Mouse (Mus musculus): ENCODE data around the gene Was. TPM values are rescaled to one million over a fixed set of nuclear protein-coding genes. Genes with fewer than 3 reads are reported as not detected.

Gene Was
- polyA plus RNA-seq (2021; fragmentation: Nextera tagmentation), result 0.25 and 0.46 TPM in 2 replicates
- long read RNA-seq, experiment 1, partial matches to known transcripts, result 0 of 2 reads
- long read RNA-seq, experiment 1, other reads (novel, unspliced or antisense), result 0 of 2 reads
- long read RNA-seq, experiment 2, result 0 reads

GRCm38 (mm10) chrX:8090346-8090953 is at the start of gene Was:
TSS of gene Was (minus strand) at chrX:8090498.

GRCm38 (mm10) chrX:8132017-8132976 is 42.0 kb upstream of the Was start, which contains the start of gene Wdr13:
TSS of gene Wdr13 (minus strand) at chrX:8132892.

GRCm38 (mm10) chrX:8074430-8075014 is 15.8 kb downstream of the Was start, which contains the start of gene Suv39h1:
TSS of gene Suv39h1 (minus strand) at chrX:8074760.

Other genes starting within 250 kb of the Was start
- 6.5 and 37.5 TPM in 2 replicates for gene Otud5, start 249.1 kb downstream of the Was start, polyA plus RNA-seq (2021; fragmentation: Nextera tagmentation)
- gene Pim2, start 212.2 kb downstream of the Was start, polyA plus RNA-seq (2021; fragmentation: Nextera tagmentation), result 34.2 and 39.8 TPM in 2 replicates
- gene Slc35a2, start 206.5 kb downstream of the Was start, polyA plus RNA-seq (2021; fragmentation: Nextera tagmentation), result 17.0 and 19.7 TPM in 2 replicates
- 64.3 and 77.7 TPM in 2 replicates for gene Pqbp1, start 191.2 kb downstream of the Was start, polyA plus RNA-seq (2021; fragmentation: Nextera tagmentation)
- 52.7 and 64.9 TPM in 2 replicates for gene Timm17b, start 191.1 kb downstream of the Was start, polyA plus RNA-seq (2021; fragmentation: Nextera tagmentation)
- not detected in 2 replicates for gene Gm10491, start 182.7 kb downstream of the Was start, polyA plus RNA-seq (2021; fragmentation: Nextera tagmentation)
- gene Gm10490, start 181.0 kb downstream of the Was start, polyA plus RNA-seq (2021; fragmentation: Nextera tagmentation), result not detected in 2 replicates
- 460 and 1,161 TPM in 2 replicates for gene Pcsk1n, start 170.7 kb downstream of the Was start, polyA plus RNA-seq (2021; fragmentation: Nextera tagmentation)
- gene Eras, start 161.9 kb downstream of the Was start, polyA plus RNA-seq (2021; fragmentation: Nextera tagmentation), result not detected in 2 replicates
- 9.2 and 9.8 TPM in 2 replicates for gene Hdac6, start 142.6 kb downstream of the Was start, polyA plus RNA-seq (2021; fragmentation: Nextera tagmentation)
- not detected in 2 replicates for gene Gata1, start 112.4 kb downstream of the Was start, polyA plus RNA-seq (2021; fragmentation: Nextera tagmentation)
- gene Glod5, start 72.0 kb downstream of the Was start, polyA plus RNA-seq (2021; fragmentation: Nextera tagmentation), result 0.33 TPM in 1 of 2 replicates, not detected in the other
- 7.6 and 9.3 TPM in 2 replicates for gene Suv39h1, start 15.7 kb downstream of the Was start, polyA plus RNA-seq (2021; fragmentation: Nextera tagmentation)
- gene Wdr13, start 42.4 kb upstream of the Was start, polyA plus RNA-seq (2021; fragmentation: Nextera tagmentation), result 17.2 and 22.4 TPM in 2 replicates
- 160 and 174 TPM in 2 replicates for gene Rbm3, start 55.4 kb upstream of the Was start, polyA plus RNA-seq (2021; fragmentation: Nextera tagmentation)
- gene Tbc1d25, start 85.7 kb upstream of the Was start, polyA plus RNA-seq (2021; fragmentation: Nextera tagmentation), result 10.7 and 11.2 TPM in 2 replicates
- gene Ebp, start 103.0 kb upstream of the Was start, polyA plus RNA-seq (2021; fragmentation: Nextera tagmentation), result 21.2 and 23.3 TPM in 2 replicates
- 57.0 and 59.0 TPM in 2 replicates for gene Porcn, start 116.0 kb upstream of the Was start, polyA plus RNA-seq (2021; fragmentation: Nextera tagmentation)
- 29.1 and 29.3 TPM in 2 replicates for gene Ftsj1, start 161.9 kb upstream of the Was start, polyA plus RNA-seq (2021; fragmentation: Nextera tagmentation)
- gene Slc38a5, start 180.6 kb upstream of the Was start, polyA plus RNA-seq (2021; fragmentation: Nextera tagmentation), result 2.8 and 4.6 TPM in 2 replicates
- not detected in 2 replicates for gene Ssxb10, start 236.9 kb upstream of the Was start, polyA plus RNA-seq (2021; fragmentation: Nextera tagmentation)

All from left cerebral cortex, adult 6 months (tissue).